Mouse (Mus musculus): Measurements from ENCODE around the gene Pde6b. TPM values are rescaled to one million over a fixed set of nuclear protein-coding genes. Genes with fewer than 3 reads are reported as not detected.

Pde6b gene
- polyA plus RNA-seq, 1 experiment from 2014 or later, result not detected

DNA sequence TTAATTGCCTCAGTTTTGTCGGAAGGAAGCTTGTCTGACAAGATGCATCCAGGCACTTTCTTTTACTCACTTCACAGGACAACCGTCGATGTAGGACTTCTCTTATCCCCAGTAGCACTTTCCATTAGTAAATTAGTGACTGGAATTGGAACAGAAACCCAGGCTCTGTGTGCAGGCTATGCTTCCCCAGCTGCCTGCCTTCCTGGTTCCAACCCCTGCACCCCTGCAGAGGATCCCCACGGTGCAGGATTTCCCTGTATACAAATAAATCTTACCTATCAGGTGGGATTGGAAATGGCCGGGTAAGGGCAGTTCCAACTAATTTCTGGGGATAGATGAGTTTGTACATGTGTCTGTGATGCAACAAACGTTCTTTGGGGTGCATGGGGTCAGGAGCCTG lies 18.2 kb upstream of the Pde6b start:
- ATAC-seq (replicated peaks; ENCODE audit: insufficient number of reproducible peaks, low FRiP score, low TSS enrichment, low read depth), result no peak
- WGBS, result 3% methylated on average over 6 of the region's 6 CpGs

DNA sequence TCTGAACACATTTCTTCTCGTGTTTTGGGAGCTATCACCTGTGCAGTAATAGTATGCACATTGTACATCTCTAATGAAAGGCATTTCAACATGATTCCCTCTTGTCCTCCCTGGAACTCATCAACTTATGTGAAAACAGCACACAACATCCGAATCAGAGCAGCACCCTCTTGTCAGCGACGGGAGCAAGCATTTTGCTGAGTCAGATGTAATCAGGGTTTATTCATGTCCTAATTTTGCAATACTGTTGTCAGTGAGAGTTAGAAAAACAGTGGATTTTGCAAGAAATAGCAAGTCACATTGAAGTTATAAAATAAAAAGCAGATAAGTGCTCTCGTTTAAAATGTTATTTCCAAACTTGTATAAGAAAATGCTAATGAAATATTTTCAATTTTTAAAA lies 14.1 kb upstream of the Pde6b start:
- Histone ChIP-seq H3K27ac (replicated peaks; ENCODE audit: low read depth, low read length) (no peak overlapping the region), H3K4me2 (ENCODE audit: low read depth, low read length) (no peak overlapping the region), H3K4me3 (ENCODE audit: low read depth, low read length) (no peak overlapping the region), H3K9ac (replicated peaks; ENCODE audit: low read length) (no peak overlapping the region), H3K27me3 (ENCODE audit: control insufficient read depth, insufficient read depth, low read length) (peaks cover 20% of the 10 kb centered on the region), H3K4me1 (ENCODE audit: control insufficient read depth, insufficient read depth, low read length) (no peaks in the 10 kb centered on the region), H3K9me3 (replicated peaks; ENCODE audit: control insufficient read depth, low read length) (no peaks in the 10 kb centered on the region), H3K36me3 (replicated peaks; ENCODE audit: control insufficient read depth, insufficient read depth, low read depth, low read length) (no peaks in the 10 kb centered on the region)
- WGBS, result 76% methylated on average over 5 of the region's 5 CpGs
- DNase-seq (ENCODE audit: low spot score) (no peak), ATAC-seq (replicated peaks; ENCODE audit: insufficient number of reproducible peaks, low FRiP score, low TSS enrichment, low read depth) (no peak)

More for the DNA sequence above, 18.2 kb upstream of the Pde6b start:
- no peak for DNase-seq (ENCODE audit: low spot score)
- no peak overlapping the region for H3K4me3 ChIP-seq (ENCODE audit: low read depth, low read length)
- no peaks in the 10 kb centered on the region for H3K9me3 ChIP-seq (replicated peaks; ENCODE audit: control insufficient read depth, low read length)
- H3K4me2 ChIP-seq (ENCODE audit: low read depth, low read length), result no peak overlapping the region
- H3K4me1 ChIP-seq (ENCODE audit: control insufficient read depth, insufficient read depth, low read length), result peaks cover 12% of the 10 kb centered on the region
- no peaks in the 10 kb centered on the region for H3K36me3 ChIP-seq (replicated peaks; ENCODE audit: control insufficient read depth, insufficient read depth, low read depth, low read length)
- no peak overlapping the region for H3K9ac ChIP-seq (replicated peaks; ENCODE audit: low read length)
- peaks cover 60% of the 10 kb centered on the region for H3K27me3 ChIP-seq (ENCODE audit: control insufficient read depth, insufficient read depth, low read length)
- no peak overlapping the region for H3K27ac ChIP-seq (replicated peaks; ENCODE audit: low read depth, low read length)

DNA sequence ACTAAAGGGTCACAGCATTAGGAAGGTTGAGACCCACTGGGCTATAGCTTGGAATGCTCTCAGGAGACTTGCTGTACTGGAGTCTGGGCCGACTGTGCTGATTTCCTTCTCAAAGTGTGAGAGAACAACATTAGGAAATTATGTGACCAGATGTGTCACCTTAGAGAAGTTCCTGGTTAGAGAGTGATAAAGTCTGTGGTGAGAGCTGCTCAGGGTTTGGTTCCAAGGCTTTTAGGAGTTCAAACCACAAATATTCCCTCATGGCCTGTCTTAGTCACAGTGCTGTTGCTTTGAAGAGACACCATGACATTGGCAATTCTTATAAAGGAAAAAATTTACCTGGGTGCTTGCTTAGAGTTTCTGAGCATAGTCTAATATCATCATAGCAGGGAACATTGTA lies 12.1 kb upstream of the Pde6b start:
- H3K4me3 ChIP-seq (ENCODE audit: low read depth, low read length), result no peak overlapping the region
- no peak overlapping the region for H3K4me2 ChIP-seq (ENCODE audit: low read depth, low read length)
- no peaks in the 10 kb centered on the region for H3K36me3 ChIP-seq (replicated peaks; ENCODE audit: control insufficient read depth, insufficient read depth, low read depth, low read length)
- no peak overlapping the region for H3K9ac ChIP-seq (replicated peaks; ENCODE audit: low read length)
- H3K4me1 ChIP-seq (ENCODE audit: control insufficient read depth, insufficient read depth, low read length), result no peaks in the 10 kb centered on the region
- peaks cover under 1% of the 10 kb centered on the region for H3K27me3 ChIP-seq (ENCODE audit: control insufficient read depth, insufficient read depth, low read length)
- H3K27ac ChIP-seq (replicated peaks; ENCODE audit: low read depth, low read length), result no peak overlapping the region
- ATAC-seq (replicated peaks; ENCODE audit: insufficient number of reproducible peaks, low FRiP score, low TSS enrichment, low read depth), result no peak
- WGBS, result 65% methylated on average over 1 of the region's 1 CpGs
- no peaks in the 10 kb centered on the region for H3K9me3 ChIP-seq (replicated peaks; ENCODE audit: control insufficient read depth, low read length)
- no peak for DNase-seq (ENCODE audit: low spot score)

DNA sequence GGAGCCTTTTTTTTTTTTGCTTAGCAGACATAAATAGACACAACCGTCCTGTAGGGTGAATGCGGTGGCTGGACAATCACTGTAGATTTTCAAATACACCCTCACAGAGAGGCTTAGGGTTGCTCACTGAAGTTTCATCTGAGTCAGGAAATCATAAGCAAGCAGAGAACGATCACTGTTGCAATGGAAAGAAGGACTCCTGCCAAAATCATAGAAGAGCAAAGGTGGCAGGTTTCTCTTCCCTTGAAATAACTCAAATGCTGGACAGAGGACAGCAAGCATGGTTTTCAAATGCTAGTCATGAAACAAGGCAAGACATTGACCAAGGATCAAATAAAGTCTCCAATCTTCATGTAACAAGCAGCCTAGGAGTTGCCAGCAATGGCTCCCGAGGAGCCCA lies 9.8 kb upstream of the Pde6b start:
- Histone ChIP-seq H3K9ac (replicated peaks; ENCODE audit: low read length) (no peak overlapping the region), H3K9me3 (replicated peaks; ENCODE audit: control insufficient read depth, low read length) (no peaks in the 10 kb centered on the region), H3K27me3 (ENCODE audit: control insufficient read depth, insufficient read depth, low read length) (no peaks in the 10 kb centered on the region), H3K4me3 (ENCODE audit: low read depth, low read length) (no peak overlapping the region), H3K4me1 (ENCODE audit: control insufficient read depth, insufficient read depth, low read length) (no peaks in the 10 kb centered on the region), H3K27ac (replicated peaks; ENCODE audit: low read depth, low read length) (no peak overlapping the region), H3K36me3 (replicated peaks; ENCODE audit: control insufficient read depth, insufficient read depth, low read depth, low read length) (no peaks in the 10 kb centered on the region), H3K4me2 (ENCODE audit: low read depth, low read length) (no peak overlapping the region)
- no peak for ATAC-seq (replicated peaks; ENCODE audit: insufficient number of reproducible peaks, low FRiP score, low TSS enrichment, low read depth)
- DNase-seq (ENCODE audit: low spot score), result no peak
- WGBS, result 89% methylated on average over 4 of the region's 4 CpGs

DNA sequence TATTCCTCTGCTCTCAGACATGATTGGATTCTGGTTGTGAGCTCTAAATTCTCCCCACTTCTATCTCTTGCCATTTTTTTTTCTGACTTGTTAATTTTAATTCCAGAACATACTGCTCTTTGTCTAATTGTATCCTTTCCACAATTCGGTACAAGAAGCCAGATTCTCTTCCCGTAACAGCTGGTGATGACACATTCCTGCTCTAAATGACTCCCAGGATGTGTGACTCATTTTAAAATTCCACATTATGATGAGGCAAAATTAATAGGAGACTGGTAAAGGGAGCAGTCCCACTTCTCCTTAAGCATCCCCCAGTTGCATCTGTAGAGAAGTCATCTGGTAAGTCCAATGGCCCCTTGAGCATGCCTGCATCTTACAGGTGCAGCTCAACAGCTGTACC lies 2.6 kb upstream of the Pde6b start:
- no peak overlapping the region for H3K4me3 ChIP-seq (ENCODE audit: low read depth, low read length)
- ATAC-seq (replicated peaks; ENCODE audit: insufficient number of reproducible peaks, low FRiP score, low TSS enrichment, low read depth) (no peak), DNase-seq (ENCODE audit: low spot score) (no peak)
- no peaks in the 10 kb centered on the region for H3K9me3 ChIP-seq (replicated peaks; ENCODE audit: control insufficient read depth, low read length)
- no peak overlapping the region for H3K4me2 ChIP-seq (ENCODE audit: low read depth, low read length)
- H3K27me3 ChIP-seq (ENCODE audit: control insufficient read depth, insufficient read depth, low read length), result no peaks in the 10 kb centered on the region
- 88% methylated on average over 2 of the region's 2 CpGs for WGBS
- H3K27ac ChIP-seq (replicated peaks; ENCODE audit: low read depth, low read length), result no peak overlapping the region
- no peaks in the 10 kb centered on the region for H3K4me1 ChIP-seq (ENCODE audit: control insufficient read depth, insufficient read depth, low read length)
- H3K36me3 ChIP-seq (replicated peaks; ENCODE audit: control insufficient read depth, insufficient read depth, low read depth, low read length), result no peaks in the 10 kb centered on the region
- no peak overlapping the region for H3K9ac ChIP-seq (replicated peaks; ENCODE audit: low read length)

DNA sequence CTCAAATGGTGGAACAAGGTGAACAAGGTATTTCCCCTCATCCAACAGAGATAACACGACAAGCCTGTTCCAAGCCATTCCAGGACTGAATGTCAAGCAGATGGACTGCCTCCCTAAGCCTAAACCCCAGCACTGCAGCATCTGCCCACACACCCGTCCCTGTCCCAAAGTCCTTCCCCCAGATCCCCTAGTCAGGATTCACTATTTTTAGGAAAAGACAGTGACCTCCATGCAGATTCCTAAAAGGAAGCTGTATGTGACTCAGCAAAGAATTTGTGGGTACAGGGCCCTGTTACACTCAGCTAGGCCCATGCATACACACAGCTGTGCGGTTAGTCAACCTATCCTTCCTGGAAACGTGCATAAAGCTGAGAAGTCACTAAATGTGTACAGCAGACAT lies 1.7 kb upstream of the Pde6b start:
- Histone ChIP-seq H3K36me3 (replicated peaks; ENCODE audit: control insufficient read depth, insufficient read depth, low read depth, low read length) (no peaks in the 10 kb centered on the region), H3K27ac (replicated peaks; ENCODE audit: low read depth, low read length) (no peak overlapping the region), H3K4me1 (ENCODE audit: control insufficient read depth, insufficient read depth, low read length) (no peaks in the 10 kb centered on the region), H3K9me3 (replicated peaks; ENCODE audit: control insufficient read depth, low read length) (no peaks in the 10 kb centered on the region), H3K9ac (replicated peaks; ENCODE audit: low read length) (no peak overlapping the region), H3K4me3 (ENCODE audit: low read depth, low read length) (no peak overlapping the region), H3K4me2 (ENCODE audit: low read depth, low read length) (no peak overlapping the region), H3K27me3 (ENCODE audit: control insufficient read depth, insufficient read depth, low read length) (no peaks in the 10 kb centered on the region)
- WGBS, result 68% methylated on average over 4 of the region's 4 CpGs
- DNase-seq (ENCODE audit: low spot score), result no peak
- ATAC-seq (replicated peaks; ENCODE audit: insufficient number of reproducible peaks, low FRiP score, low TSS enrichment, low read depth), result no peak

DNA sequence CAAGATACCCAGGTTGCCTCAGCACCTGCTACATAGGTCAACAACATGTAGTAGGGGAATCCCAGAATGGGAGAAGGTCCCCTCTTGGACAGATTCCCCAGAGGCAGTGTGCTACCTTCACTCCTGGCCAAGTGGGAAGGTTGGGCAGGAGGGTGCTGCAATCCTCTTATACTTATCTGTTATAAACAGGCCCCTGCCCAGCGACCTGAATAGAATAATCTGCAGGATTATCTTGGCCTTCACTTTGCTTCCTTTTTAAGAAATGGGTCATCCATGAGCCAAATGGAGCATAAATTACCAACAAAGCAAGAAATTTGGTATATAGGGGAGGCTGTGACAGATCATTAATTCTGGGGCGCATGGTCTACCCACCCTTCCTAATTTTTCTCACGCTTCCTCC lies 1.6 kb downstream of the Pde6b start:
- Histone ChIP-seq H3K4me2 (ENCODE audit: low read depth, low read length) (no peak overlapping the region), H3K9me3 (replicated peaks; ENCODE audit: control insufficient read depth, low read length) (no peaks in the 10 kb centered on the region), H3K4me3 (ENCODE audit: low read depth, low read length) (no peak overlapping the region), H3K27ac (replicated peaks; ENCODE audit: low read depth, low read length) (no peak overlapping the region), H3K36me3 (replicated peaks; ENCODE audit: control insufficient read depth, insufficient read depth, low read depth, low read length) (no peaks in the 10 kb centered on the region), H3K4me1 (ENCODE audit: control insufficient read depth, insufficient read depth, low read length) (no peaks in the 10 kb centered on the region), H3K27me3 (ENCODE audit: control insufficient read depth, insufficient read depth, low read length) (no peaks in the 10 kb centered on the region), H3K9ac (replicated peaks; ENCODE audit: low read length) (no peak overlapping the region)
- ATAC-seq (replicated peaks; ENCODE audit: insufficient number of reproducible peaks, low FRiP score, low TSS enrichment, low read depth), result no peak
- DNase-seq (ENCODE audit: low spot score), result no peak
- WGBS, result 75% methylated on average over 3 of the region's 3 CpGs

DNA sequence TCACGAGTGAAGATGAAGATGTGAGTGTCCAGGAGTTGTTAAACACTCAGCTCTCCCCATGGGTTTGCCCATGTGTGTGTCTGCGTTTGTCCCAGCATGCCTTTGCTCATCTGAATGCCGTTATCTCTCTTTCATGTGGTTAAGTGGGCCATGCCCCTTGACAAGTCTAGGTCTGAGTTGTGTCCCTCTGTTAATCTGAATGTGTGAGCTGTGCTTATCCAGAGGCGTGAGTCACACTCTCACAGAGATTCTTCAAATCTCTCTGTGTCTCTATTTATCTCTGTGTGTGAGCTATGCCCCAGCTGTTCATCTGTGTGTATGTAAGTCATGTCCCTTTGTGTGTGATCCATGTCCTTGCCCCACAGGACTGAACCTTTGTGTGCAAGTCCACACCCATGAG lies 15.3 kb downstream of the Pde6b start:
- no peak overlapping the region for H3K4me3 ChIP-seq (ENCODE audit: low read depth, low read length)
- H3K4me2 ChIP-seq (ENCODE audit: low read depth, low read length), result no peak overlapping the region
- H3K27ac ChIP-seq (replicated peaks; ENCODE audit: low read depth, low read length), result no peak overlapping the region
- no peaks in the 10 kb centered on the region for H3K4me1 ChIP-seq (ENCODE audit: control insufficient read depth, insufficient read depth, low read length)
- H3K9me3 ChIP-seq (replicated peaks; ENCODE audit: control insufficient read depth, low read length), result no peaks in the 10 kb centered on the region
- DNase-seq (ENCODE audit: low spot score) (no peak), ATAC-seq (replicated peaks; ENCODE audit: insufficient number of reproducible peaks, low FRiP score, low TSS enrichment, low read depth) (no peak)
- 74% methylated on average over 4 of the region's 4 CpGs for WGBS
- no peaks in the 10 kb centered on the region for H3K27me3 ChIP-seq (ENCODE audit: control insufficient read depth, insufficient read depth, low read length)
- no peak overlapping the region for H3K9ac ChIP-seq (replicated peaks; ENCODE audit: low read length)
- no peaks in the 10 kb centered on the region for H3K36me3 ChIP-seq (replicated peaks; ENCODE audit: control insufficient read depth, insufficient read depth, low read depth, low read length)

Measured in embryonic facial prominence, embryonic 11.5 days (tissue).